Mouse (Mus musculus): ENCODE measurements at regions not wholly inside any gene's neighbourhood (a gene's known extent, or its start where the extent isn't known, plus 50 kb on each side); places are given as distances from the start of the nearest gene placed in this dataset.

GRCm38 (mm10) chr9:84408260-84409203 is 483.6 kb downstream of the Bckdhb start:
- no peak for DNase-seq (ENCODE audit: low read depth, low spot score)

Data from CD4-positive, CD25-positive, alpha-beta regulatory T cell, adult 2 months (primary cell).